Mouse (Mus musculus) liver, embryonic 13.5 days (tissue): Measurements from ENCODE around the gene Kif21a. TPM values are rescaled to one million over a fixed set of nuclear protein-coding genes. Genes with fewer than 3 reads are reported as not detected.

ENCODE experiments used
- ATAC-seq: fragments of 200-750 bp; cut with Nextera tagmentation; 2 replicates; pipeline ENCODE4 v1.8.0; 2017; ENCODE audit warnings: low read depth, mild to moderate bottlenecking, moderate number of reproducible peaks, moderate library complexity
- DNase-seq: peaks from one replicate; pipeline ENCODE4 v3.0.0; 2022
- H3K27ac ChIP-seq: fragments of 300-500 bp; sonication (generic); 2 replicates; pipeline ENCODE4 v1.5.1; 2015; ENCODE audit warnings: moderate library complexity, mild to moderate bottlenecking, inconsistent platforms
- H3K27me3 ChIP-seq: fragments of 300-500 bp; sonication (generic); 2 replicates; pipeline ENCODE4 v1.6.1; 2015; ENCODE audit warnings: mild to moderate bottlenecking, inconsistent platforms
- H3K36me3 ChIP-seq: fragments of 300-500 bp; sonication (generic); 2 replicates; pipeline ENCODE4 v1.6.1; 2015; ENCODE audit warnings: mild to moderate bottlenecking, inconsistent platforms
- H3K4me1 ChIP-seq: fragments of 300-500 bp; sonication (generic); replicated peaks from 2 replicates; pipeline ENCODE4 v1.6.1; 2015; ENCODE audit warnings: inconsistent platforms
- H3K4me2 ChIP-seq: fragments of 300-500 bp; sonication (generic); 2 replicates; pipeline ENCODE4 v1.6.1; 2015; ENCODE audit warnings: inconsistent platforms, mild to moderate bottlenecking, moderate library complexity
- H3K4me3 ChIP-seq: fragments of 300-500 bp; sonication (generic); replicated peaks from 2 replicates; pipeline ENCODE4 v1.5.1; 2015; ENCODE audit warnings: mild to moderate bottlenecking, inconsistent platforms
- H3K9ac ChIP-seq: fragments of 300-500 bp; sonication (generic); 2 replicates; pipeline ENCODE4 v1.6.1; 2015; ENCODE audit warnings: mild to moderate bottlenecking, inconsistent platforms
- H3K9me3 ChIP-seq: fragments of 300-500 bp; sonication (generic); replicated peaks from 2 replicates; pipeline ENCODE4 v1.6.1; 2016; ENCODE audit warnings: inconsistent platforms
- WGBS: fragments of 180-500 bp; shearing (Covaris S2); methylation state at CpG from one replicate; pipeline ENCODE4 v1.1.7; 2015; ENCODE audit not compliant: insufficient replicate concordance; 5-methylcytosine and 5-hydroxymethylcytosine counted together
- polyA plus RNA-seq: library from polyadenylated mRNA; unstranded; fragments of >200 nt; fragmentation: Nextera tagmentation; extraction: Ambion mirVana; gene quantifications from 2 replicates; pipeline ENCODE4 v1.2.1, GENCODE M21; 2015

Gene Kif21a
- 1.9 and 2.1 TPM in 2 replicates for polyA plus RNA-seq

DNA sequence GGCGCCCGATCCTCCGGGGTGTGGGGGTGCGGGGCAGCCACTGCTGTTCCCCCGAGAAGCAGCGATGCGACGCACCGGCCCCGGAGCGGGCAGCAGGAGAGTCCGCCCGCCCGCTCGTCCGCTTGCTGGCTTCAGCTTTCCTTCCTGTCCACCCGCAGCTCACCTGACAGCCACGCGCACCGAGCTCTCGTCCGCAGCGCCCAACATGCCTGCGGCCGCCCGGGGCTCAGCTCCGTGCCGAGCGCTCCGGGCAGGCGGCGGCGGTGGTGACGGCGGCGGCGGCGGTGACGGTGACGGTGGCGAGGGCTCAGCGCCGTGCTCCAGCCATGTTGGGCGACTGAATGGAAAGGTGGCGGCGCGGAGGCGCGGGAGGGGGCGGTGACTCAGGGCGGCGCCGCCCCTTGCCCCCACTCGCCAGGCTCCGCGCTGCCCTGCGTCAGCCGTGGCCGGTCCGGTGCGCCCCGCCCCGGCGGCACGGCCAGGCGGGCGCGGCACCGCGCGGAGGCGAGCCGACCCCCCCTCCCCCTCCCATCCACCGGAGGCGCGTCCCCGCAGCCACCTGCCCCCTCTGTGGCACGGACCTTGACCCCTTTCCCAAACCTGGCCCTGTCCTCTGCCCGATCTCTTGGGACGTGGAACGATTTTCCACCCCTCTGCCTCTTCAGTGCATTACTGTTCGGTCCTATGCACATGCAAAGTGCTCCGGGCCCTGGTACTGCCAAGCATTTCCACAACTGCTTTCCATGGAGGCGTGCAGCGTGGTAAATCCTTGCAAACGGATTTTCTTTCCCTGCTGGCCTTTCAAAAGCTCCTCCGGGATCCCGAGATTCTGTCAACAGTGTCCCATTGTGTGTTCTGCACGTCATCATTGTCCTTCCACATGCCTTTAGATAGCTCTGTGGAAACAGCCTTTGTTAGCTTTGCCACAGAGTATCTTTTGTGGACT, at the start of gene Kif21a:
TSS of gene Kif21a (minus strand) at position 453 of the 946 bp plus-strand sequence.
- peak; percentile 85 for ATAC-seq
- peak; percentile 36 for DNase-seq
- Histone ChIP-seq H3K27me3 (peaks cover 20% of the 10 kb centered on the region), H3K4me1 (peaks cover 13% of the 10 kb centered on the region), H3K9me3 (no peaks in the 10 kb centered on the region), H3K9ac (peak within 1 kb of the TSS; percentile 73), H3K4me3 (peak within 1 kb of the TSS; percentile 67), H3K36me3 (no peaks in the 10 kb centered on the region), H3K27ac (peak within 1 kb of the TSS; percentile 69), H3K4me2 (peak within 1 kb of the TSS; percentile 87)
- WGBS = 2% methylated on average over 62 of the region's 89 CpGs

DNA sequence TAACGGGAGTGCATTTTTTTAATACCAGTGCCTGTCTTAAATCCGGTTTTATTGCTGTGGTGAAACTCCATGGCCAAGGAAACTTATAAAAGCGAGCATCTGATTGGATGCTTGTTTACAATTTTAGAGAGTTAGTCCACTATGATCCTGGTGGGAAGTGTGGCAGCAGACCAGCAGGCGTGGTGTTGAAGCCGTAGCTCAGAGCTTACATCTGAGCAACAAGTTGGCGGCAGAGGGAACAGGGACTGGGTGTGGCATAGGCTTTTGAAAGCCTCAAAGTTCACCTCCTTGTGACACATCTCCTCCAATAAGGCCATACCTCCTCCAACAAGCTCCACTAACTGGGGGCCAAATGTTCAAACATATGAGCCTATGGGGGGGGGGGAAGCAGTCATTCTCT, 46.9 kb upstream of the Kif21a start:
- Histone ChIP-seq H3K4me2 (no peak overlapping the region), H3K27ac (no peak overlapping the region), H3K9me3 (no peaks in the 10 kb centered on the region), H3K27me3 (no peaks in the 10 kb centered on the region), H3K36me3 (no peaks in the 10 kb centered on the region), H3K4me3 (no peak overlapping the region), H3K4me1 (no peaks in the 10 kb centered on the region), H3K9ac (no peak overlapping the region)
- no peak for DNase-seq
- WGBS = 67% methylated on average over 6 of the region's 6 CpGs
- no peak for ATAC-seq

DNA sequence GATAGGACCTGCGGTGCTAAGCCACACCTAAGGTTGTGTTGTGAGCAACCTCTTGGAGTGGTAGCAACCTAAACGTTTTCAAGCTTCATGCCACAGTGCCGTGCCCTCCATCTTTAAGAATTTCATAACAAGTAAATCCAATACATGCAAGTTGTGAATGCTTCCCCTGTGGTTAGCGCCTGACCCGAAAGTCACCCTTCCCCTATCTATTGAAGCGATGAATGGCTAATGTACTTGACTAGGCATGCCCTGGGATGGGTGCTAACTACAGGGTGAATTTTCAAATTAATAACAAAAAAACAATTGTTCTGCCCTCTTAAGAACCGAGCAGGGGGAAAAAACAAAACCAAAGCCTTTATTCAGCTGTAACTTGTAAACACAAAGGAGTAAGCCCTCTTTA, 39.7 kb upstream of the Kif21a start:
- no peaks in the 10 kb centered on the region for H3K27me3 ChIP-seq
- no peak overlapping the region for H3K9ac ChIP-seq
- no peak for DNase-seq
- ATAC-seq = no peak
- no peak overlapping the region for H3K4me3 ChIP-seq
- peaks cover 6% of the 10 kb centered on the region; the same call in 1 of the 2 replicates for H3K9me3 ChIP-seq
- H3K4me2 ChIP-seq = no peak overlapping the region
- no peaks in the 10 kb centered on the region for H3K4me1 ChIP-seq
- no peak overlapping the region for H3K27ac ChIP-seq
- H3K36me3 ChIP-seq = no peaks in the 10 kb centered on the region
- 73% methylated on average over 7 of the region's 7 CpGs for WGBS

DNA sequence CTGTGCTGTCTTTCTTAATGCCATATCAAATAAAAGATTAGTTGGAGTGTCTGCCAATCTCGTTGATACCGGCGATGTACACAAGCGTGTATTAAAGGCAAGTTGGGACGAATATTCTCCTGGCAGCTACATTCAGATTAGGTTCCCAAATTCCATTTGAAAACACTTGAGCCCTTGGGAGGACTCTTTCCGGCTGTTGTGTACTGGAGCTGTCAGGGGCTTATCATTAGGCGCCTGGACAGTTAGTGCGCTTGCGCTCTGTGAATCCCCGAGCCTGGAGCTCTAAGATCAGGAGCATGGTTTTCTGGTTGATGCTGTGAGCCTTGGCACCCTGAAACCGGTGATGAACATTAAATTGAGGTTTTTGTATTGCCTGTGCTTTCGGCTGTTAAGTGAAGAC, 38.3 kb upstream of the Kif21a start:
- Histone ChIP-seq H3K4me2 (no peak overlapping the region), H3K9ac (no peak overlapping the region), H3K9me3 (peaks cover 6% of the 10 kb centered on the region; the same call in 1 of the 2 replicates), H3K36me3 (no peaks in the 10 kb centered on the region), H3K4me3 (no peak overlapping the region), H3K4me1 (no peaks in the 10 kb centered on the region), H3K27me3 (no peaks in the 10 kb centered on the region), H3K27ac (no peak overlapping the region)
- WGBS = 81% methylated on average over 12 of the region's 12 CpGs
- no peak for ATAC-seq
- no peak for DNase-seq

DNA sequence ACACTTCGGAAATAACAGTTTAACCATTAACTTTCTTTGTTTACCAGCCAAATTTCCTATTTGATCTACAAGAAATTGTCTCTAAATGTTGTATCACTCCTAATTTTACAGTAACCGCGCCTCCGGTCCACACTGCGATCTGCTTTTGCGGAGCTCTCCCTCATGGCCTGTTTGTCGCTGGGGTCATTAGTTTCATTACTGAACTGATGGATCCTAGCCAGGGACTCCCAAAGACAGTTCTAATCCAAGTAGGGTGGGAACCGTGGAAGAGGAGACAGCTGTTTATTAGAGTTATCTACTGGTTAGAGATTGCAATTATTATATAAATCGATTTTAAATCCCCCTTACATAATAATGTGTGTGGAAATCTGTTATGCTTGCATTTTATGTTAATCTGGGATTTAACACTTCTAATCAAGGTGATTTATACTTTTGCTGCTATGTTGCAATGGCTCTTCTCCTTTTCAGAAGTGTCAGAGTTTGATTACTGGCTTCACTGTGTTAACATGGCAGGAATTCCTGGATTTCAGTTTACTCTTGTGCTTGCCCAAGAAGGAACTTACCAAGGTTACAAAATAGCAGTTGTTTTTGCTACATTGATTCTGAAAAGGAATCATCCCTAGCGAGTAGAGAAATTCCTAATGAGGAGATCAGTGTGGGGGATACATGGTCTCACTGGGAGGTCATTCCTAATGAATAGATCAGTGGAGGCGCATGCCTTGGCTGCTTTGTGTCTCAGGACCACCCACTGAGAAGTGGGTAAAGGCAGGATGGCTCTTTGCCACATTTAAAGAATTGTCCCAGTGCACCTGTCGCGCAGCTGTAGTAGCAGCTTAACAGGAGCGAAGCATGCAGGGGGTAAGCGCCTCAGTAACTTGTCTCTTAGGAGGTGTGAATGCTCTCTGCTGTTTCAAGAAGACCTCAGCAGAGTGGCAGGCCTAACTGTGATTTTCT, 28.0 kb upstream of the Kif21a start:
- WGBS = 37% methylated on average over 15 of the region's 15 CpGs
- Histone ChIP-seq H3K27ac (no peak overlapping the region), H3K4me1 (no peaks in the 10 kb centered on the region), H3K4me2 (no peak overlapping the region), H3K9ac (no peak overlapping the region), H3K9me3 (no peaks in the 10 kb centered on the region), H3K36me3 (no peaks in the 10 kb centered on the region), H3K4me3 (no peak overlapping the region), H3K27me3 (no peaks in the 10 kb centered on the region)
- no peak for DNase-seq
- no peak for ATAC-seq

DNA sequence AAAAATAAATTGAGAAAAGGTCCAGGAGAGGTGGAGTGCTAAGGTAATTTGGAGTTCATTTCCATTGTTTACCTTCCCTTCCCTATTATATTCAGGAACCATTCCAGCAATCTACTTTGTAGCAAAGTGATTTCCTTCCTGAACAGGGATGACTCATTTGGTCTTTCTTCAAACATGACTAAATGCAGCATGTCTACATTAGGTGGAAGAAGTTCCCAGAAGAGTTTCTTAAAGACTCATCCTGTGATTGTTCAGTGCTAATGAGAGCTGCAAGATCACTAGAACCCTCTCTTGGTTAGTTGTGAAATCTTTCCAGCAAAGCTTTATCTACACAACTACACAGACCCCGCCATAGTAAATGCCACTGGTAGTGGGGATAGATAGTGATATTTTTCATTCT, 22.7 kb upstream of the Kif21a start:
- no peak for ATAC-seq
- WGBS = 63% methylated on average over 1 of the region's 1 CpGs
- Histone ChIP-seq H3K4me2 (no peak overlapping the region), H3K4me3 (no peak overlapping the region), H3K9ac (no peak overlapping the region), H3K4me1 (no peaks in the 10 kb centered on the region), H3K36me3 (no peaks in the 10 kb centered on the region), H3K9me3 (no peaks in the 10 kb centered on the region), H3K27me3 (no peaks in the 10 kb centered on the region), H3K27ac (no peak overlapping the region)
- DNase-seq = no peak

DNA sequence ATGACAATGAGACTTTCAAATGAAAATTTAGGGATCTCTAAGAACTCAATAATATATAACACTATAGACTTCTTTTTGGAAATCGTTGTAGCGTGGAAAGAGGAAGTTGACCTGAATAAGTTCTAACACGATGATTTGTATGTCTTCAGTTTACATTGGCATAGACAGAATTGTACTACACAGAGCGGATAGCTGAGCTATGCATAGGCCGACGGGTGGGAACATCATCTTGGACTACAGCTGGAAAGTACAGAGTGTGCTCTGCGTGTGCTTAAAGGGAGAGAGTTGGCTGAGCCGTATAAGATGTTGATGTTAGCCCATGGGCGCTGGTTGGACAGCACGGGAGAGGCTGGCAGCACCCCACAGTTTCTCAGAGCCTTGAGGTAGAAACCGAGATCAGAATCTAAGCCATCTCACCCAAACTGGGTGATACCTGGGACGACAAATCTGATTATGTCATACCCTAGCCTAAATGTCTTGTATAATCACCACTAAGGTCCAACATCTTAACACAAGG, 14.6 kb upstream of the Kif21a start:
- Histone ChIP-seq H3K9ac (no peak overlapping the region), H3K36me3 (no peaks in the 10 kb centered on the region), H3K4me3 (no peak overlapping the region), H3K27me3 (no peaks in the 10 kb centered on the region), H3K4me1 (no peaks in the 10 kb centered on the region), H3K9me3 (no peaks in the 10 kb centered on the region), H3K4me2 (no peak overlapping the region), H3K27ac (no peak overlapping the region)
- ATAC-seq (no peak), DNase-seq (no peak)
- 71% methylated on average over 12 of the region's 12 CpGs for WGBS

DNA sequence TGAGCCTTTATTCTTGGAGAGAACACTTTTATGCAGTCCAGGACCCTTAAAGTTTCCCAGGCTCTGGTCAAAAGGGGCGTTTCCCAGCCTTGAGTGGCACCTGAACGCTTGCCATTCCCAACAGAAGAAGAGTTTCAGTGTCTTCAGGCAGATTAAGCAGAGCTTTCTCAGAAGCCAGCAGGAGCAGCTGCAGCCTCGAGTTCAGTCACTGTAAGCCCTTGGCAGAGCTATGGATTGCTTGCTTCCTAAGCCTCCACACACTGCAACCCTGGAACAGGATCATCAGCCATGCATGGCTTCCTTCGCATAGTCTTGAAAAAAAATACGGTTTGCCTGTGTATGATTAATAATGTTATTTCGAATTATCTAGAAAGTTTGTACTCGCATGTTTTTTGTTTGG, 14.1 kb upstream of the Kif21a start:
- no peaks in the 10 kb centered on the region for H3K27me3 ChIP-seq
- no peak overlapping the region for H3K9ac ChIP-seq
- no peaks in the 10 kb centered on the region for H3K9me3 ChIP-seq
- H3K36me3 ChIP-seq = no peaks in the 10 kb centered on the region
- H3K4me1 ChIP-seq = no peaks in the 10 kb centered on the region
- ATAC-seq = no peak
- no peak overlapping the region for H3K4me3 ChIP-seq
- DNase-seq = no peak
- WGBS = 53% methylated on average over 7 of the region's 7 CpGs
- no peak overlapping the region for H3K4me2 ChIP-seq
- no peak overlapping the region for H3K27ac ChIP-seq

DNA sequence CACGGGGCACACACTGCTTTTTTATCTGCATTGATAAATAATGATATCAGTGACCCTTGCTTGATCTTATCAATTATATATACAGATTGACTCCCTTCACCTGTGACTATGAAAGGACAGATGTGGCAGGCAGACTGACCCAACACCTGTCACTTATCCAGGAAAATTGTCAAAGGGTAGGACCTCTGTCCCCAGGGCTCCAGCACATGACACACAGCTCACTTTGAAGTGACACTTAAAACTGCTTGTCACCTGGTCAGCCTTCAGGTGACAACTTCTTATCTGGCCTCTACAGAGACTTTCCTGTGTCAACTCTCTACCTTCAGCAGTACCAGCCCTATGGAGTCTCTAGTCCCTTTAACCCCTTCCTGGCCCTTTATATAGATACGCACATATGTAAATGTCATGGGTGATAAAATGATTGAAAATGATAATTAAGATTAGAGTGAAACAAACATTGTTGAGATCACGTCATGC, 7.2 kb upstream of the Kif21a start:
- WGBS = 63% methylated on average over 3 of the region's 3 CpGs
- Histone ChIP-seq H3K27ac (no peak overlapping the region), H3K36me3 (no peaks in the 10 kb centered on the region), H3K4me2 (no peak overlapping the region), H3K9ac (no peak overlapping the region), H3K4me1 (no peaks in the 10 kb centered on the region), H3K9me3 (no peaks in the 10 kb centered on the region), H3K27me3 (no peaks in the 10 kb centered on the region), H3K4me3 (no peak overlapping the region)
- ATAC-seq = no peak
- no peak for DNase-seq

DNA sequence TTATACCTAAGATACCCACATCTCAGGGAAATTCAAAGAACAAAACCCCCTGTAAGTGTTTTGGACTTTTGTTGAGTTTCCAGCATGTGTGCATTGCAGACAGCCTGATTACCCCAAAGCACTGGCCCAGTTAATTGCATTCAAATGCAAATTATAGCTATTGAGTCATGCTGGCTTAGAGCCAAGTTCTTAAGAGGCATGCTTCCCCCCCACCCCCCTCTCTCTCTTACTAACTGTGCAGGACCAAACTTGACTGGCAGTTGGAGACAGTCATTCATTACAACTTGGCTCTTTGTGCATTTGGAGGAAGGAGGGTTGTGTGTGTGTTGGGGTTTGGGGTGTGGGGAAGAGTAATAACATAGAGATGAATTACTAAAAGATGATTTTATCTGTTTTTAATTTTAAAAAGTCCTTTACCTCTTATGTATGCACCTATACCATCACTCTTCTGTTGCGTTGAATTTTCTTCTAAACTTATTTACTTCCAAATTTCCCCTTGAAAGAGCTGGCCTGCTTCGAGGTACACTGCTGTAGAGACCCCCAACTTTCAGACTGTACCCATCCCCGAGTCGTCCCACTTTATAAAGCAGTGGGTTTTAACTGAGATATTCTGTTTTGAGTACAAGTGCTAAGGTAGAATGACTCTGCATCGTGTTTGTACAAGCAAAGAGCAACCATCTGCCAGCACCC, 6.6 kb upstream of the Kif21a start:
- no peak for ATAC-seq
- Histone ChIP-seq H3K4me1 (no peaks in the 10 kb centered on the region), H3K36me3 (no peaks in the 10 kb centered on the region), H3K4me2 (no peak overlapping the region), H3K27me3 (no peaks in the 10 kb centered on the region), H3K4me3 (no peak overlapping the region), H3K9ac (no peak overlapping the region), H3K9me3 (no peaks in the 10 kb centered on the region), H3K27ac (no peak overlapping the region)
- no peak for DNase-seq
- 39% methylated on average over 5 of the region's 5 CpGs for WGBS
